Mouse (Mus musculus) liver, embryonic 12.5 days (tissue): ENCODE data around the gene Gm28729. TPM values are rescaled to one million over a fixed set of nuclear protein-coding genes. Genes with fewer than 3 reads are reported as not detected.
"Not testable (repeated sequence)": the region's sequence is repeated elsewhere in the genome, so short reads cannot be mapped to it uniquely, and the experiment has no call there.

ENCODE experiments used
- ATAC-seq: fragments of 200-750 bp; cut with Nextera tagmentation; 2 replicates; pipeline ENCODE4 v1.8.0; 2017; ENCODE audit warnings: moderate number of reproducible peaks, mild to moderate bottlenecking, moderate library complexity
- H3K27ac ChIP-seq: fragments of 300-500 bp; sonication (generic); 2 replicates; pipeline ENCODE4 v1.5.1; 2016; ENCODE audit warnings: mild to moderate bottlenecking
- H3K27me3 ChIP-seq: fragments of 300-500 bp; sonication (generic); replicated peaks from 2 replicates; pipeline ENCODE4 v1.6.1; 2016; ENCODE audit warnings: mild to moderate bottlenecking, moderate library complexity
- H3K36me3 ChIP-seq: fragments of 300-500 bp; sonication (generic); 2 replicates; pipeline ENCODE4 v1.6.1; 2016; ENCODE audit warnings: mild to moderate bottlenecking, moderate library complexity
- H3K4me1 ChIP-seq: fragments of 300-500 bp; sonication (generic); 2 replicates; pipeline ENCODE4 v1.6.1; 2016
- H3K4me2 ChIP-seq: fragments of 300-500 bp; sonication (generic); 2 replicates; pipeline ENCODE4 v1.6.1; 2016; ENCODE audit warnings: mild to moderate bottlenecking, moderate library complexity
- H3K4me3 ChIP-seq: fragments of 300-500 bp; sonication (generic); 2 replicates; pipeline ENCODE4 v1.5.1; 2016; ENCODE audit warnings: mild to moderate bottlenecking, moderate library complexity
- H3K9ac ChIP-seq: fragments of 300-500 bp; sonication (generic); 2 replicates; pipeline ENCODE4 v1.6.1; 2016; ENCODE audit warnings: mild to moderate bottlenecking, moderate library complexity
- H3K9me3 ChIP-seq: fragments of 300-500 bp; sonication (generic); replicated peaks from 2 replicates; pipeline ENCODE4 v1.6.1; 2016; ENCODE audit warnings: mild to moderate bottlenecking, moderate library complexity
- WGBS: fragments of 180-500 bp; shearing (Covaris S2); methylation state at CpG from one replicate; pipeline ENCODE4 v1.1.7; 2016; ENCODE audit not compliant: insufficient replicate concordance; 5-methylcytosine and 5-hydroxymethylcytosine counted together
- polyA plus RNA-seq: library from polyadenylated mRNA; unstranded; fragments of >200 nt; fragmentation: Nextera tagmentation; extraction: Ambion mirVana; gene quantifications from 2 replicates; pipeline ENCODE4 v1.2.1, GENCODE M21; 2016

Gm28729 gene
- polyA plus RNA-seq, 1 experiment from 2014 or later: not detected

- 28% methylated on average over 34 of the region's 37 CpGs for WGBS
Observed at GRCm38 (mm10) chr9:96536895-96537614, 12.0 kb upstream of the Gm28729 start.

GRCm38 (mm10) chr9:96536093-96536492 lies 11.0 kb upstream of the Gm28729 start:
- H3K27me3 ChIP-seq, H3K36me3 ChIP-seq, H3K27ac ChIP-seq, H3K9me3 ChIP-seq, H3K9ac ChIP-seq, H3K4me3 ChIP-seq: not testable (repeated sequence)
- peak; percentile 8; the same call in 1 of the 2 replicates for ATAC-seq
- peak overlapping the region; percentile 84; the same call in 1 of the 2 replicates for H3K4me2 ChIP-seq
- WGBS: 71% methylated on average over 4 of the region's 4 CpGs
- peaks cover 18% of the 10 kb centered on the region for H3K4me1 ChIP-seq

More at GRCm38 (mm10) chr9:96536895-96537614, 12.0 kb upstream of the Gm28729 start:
- Histone ChIP-seq H3K9ac (peak overlapping the region; percentile 70), H3K36me3 (peaks cover 7% of the 10 kb centered on the region), H3K4me1 (peaks cover 18% of the 10 kb centered on the region), H3K9me3 (no peaks in the 10 kb centered on the region), H3K4me2 (peak overlapping the region; percentile 84), H3K27ac (peak overlapping the region; percentile 32; the same call in 1 of the 2 replicates), H3K27me3 (no peaks in the 10 kb centered on the region), H3K4me3 (peak overlapping the region; percentile 58)
- ATAC-seq: peak; percentile 81

GRCm38 (mm10) chr9:96535431-96535830 lies 10.4 kb upstream of the Gm28729 start:
- H3K27me3 ChIP-seq: no peaks in the 10 kb centered on the region
- no peak overlapping the region for H3K4me3 ChIP-seq
- no peak overlapping the region for H3K4me2 ChIP-seq
- WGBS: 73% methylated on average over 6 of the region's 6 CpGs
- peaks cover 18% of the 10 kb centered on the region for H3K4me1 ChIP-seq
- H3K27ac ChIP-seq: no peak overlapping the region
- H3K9me3 ChIP-seq: no peaks in the 10 kb centered on the region
- no peak overlapping the region for H3K9ac ChIP-seq
- no peaks in the 10 kb centered on the region for H3K36me3 ChIP-seq
- no peak for ATAC-seq

GRCm38 (mm10) chr9:96534256-96534655 lies 9.2 kb upstream of the Gm28729 start:
- WGBS: 70% methylated on average over 4 of the region's 4 CpGs
- Histone ChIP-seq H3K27ac (no peak overlapping the region), H3K4me2 (no peak overlapping the region), H3K4me1 (peaks cover 18% of the 10 kb centered on the region), H3K4me3 (no peak overlapping the region), H3K9me3 (no peaks in the 10 kb centered on the region), H3K36me3 (no peaks in the 10 kb centered on the region), H3K9ac (no peak overlapping the region), H3K27me3 (no peaks in the 10 kb centered on the region)
- no peak for ATAC-seq

- Histone ChIP-seq H3K4me1 (peaks cover 14% of the 10 kb centered on the region), H3K27me3 (no peaks in the 10 kb centered on the region), H3K4me3 (no peak overlapping the region), H3K36me3 (no peaks in the 10 kb centered on the region), H3K4me2 (no peak overlapping the region), H3K27ac (no peak overlapping the region), H3K9me3 (no peaks in the 10 kb centered on the region), H3K9ac (no peak overlapping the region)
- 69% methylated on average over 6 of the region's 6 CpGs for WGBS
- ATAC-seq: no peak
Observed at GRCm38 (mm10) chr9:96533476-96533875, 8.4 kb upstream of the Gm28729 start.

GRCm38 (mm10) chr9:96532531-96532930 lies 7.5 kb upstream of the Gm28729 start:
- WGBS: 66% methylated on average over 4 of the region's 4 CpGs
- ATAC-seq: no peak

DNA sequence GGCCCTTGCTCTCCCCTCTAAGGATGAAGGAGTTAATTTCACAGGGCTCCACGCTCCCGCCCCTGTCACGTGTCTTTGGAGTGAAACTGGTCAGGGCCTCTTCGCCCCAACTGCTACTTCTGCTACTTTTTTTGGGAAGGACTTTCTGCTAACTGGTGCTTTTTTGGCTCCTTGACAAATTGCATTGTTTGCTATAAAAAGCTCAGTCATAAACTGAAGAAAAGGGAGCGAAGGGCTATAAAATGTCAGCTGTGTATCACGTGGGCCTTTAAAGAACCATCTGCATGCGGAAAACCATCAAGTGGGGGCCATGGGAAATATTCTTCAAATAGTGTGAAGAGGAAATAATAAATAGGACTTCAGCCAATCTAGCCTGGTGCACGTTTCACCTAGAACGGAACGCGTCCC lies 5.6 kb upstream of the Gm28729 start:
- H3K4me1 ChIP-seq: peaks cover 6% of the 10 kb centered on the region; the same call in 1 of the 2 replicates
- H3K9me3 ChIP-seq: no peaks in the 10 kb centered on the region
- ATAC-seq: no peak
- no peak overlapping the region for H3K4me2 ChIP-seq
- H3K27me3 ChIP-seq: no peaks in the 10 kb centered on the region
- WGBS: 67% methylated on average over 11 of the region's 11 CpGs
- no peaks in the 10 kb centered on the region for H3K36me3 ChIP-seq
- no peak overlapping the region for H3K27ac ChIP-seq
- H3K9ac ChIP-seq: no peak overlapping the region
- H3K4me3 ChIP-seq: no peak overlapping the region

More at GRCm38 (mm10) chr9:96532531-96532930, 7.5 kb upstream of the Gm28729 start:
- Histone ChIP-seq H3K9me3 (no peaks in the 10 kb centered on the region), H3K9ac (no peak overlapping the region), H3K4me1 (peaks cover 13% of the 10 kb centered on the region), H3K27me3 (no peaks in the 10 kb centered on the region), H3K27ac (no peak overlapping the region), H3K4me3 (no peak overlapping the region), H3K4me2 (no peak overlapping the region), H3K36me3 (no peaks in the 10 kb centered on the region)

DNA sequence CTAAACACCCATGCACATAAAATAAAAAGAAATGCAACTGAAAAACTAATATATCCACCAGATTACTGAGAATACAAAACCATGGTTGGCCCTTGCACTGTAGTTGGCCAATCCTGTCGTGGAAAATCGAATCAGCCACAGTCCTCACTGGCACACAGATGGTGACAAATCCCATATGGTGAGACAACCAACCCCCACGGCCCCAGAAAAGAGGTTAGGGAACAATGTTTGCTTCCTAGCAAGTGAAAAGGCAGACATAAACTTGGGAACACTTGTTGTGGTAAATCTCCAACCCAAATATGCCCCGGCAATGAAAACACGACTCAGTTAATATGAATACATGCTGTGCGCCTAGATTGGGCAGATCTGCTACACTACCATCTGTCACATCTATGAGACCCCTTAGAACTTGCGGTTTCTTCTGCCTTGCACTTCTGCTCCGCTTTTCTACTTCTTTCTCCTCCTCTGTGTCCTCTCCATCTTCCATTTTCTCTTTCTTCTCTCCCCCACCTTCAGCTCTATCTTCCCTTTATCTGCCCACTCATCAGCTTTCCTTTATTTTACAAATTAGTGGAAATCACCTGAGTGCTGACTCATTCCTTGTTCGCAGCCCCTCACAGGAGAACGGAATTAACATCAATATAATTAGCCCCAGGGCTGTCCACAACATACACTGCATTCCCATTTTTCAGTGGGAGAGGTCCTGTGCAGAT lies 5.1 kb upstream of the Gm28729 start:
- Histone ChIP-seq H3K4me2 (no peak overlapping the region), H3K27me3 (no peaks in the 10 kb centered on the region), H3K9me3 (no peaks in the 10 kb centered on the region), H3K9ac (no peak overlapping the region), H3K36me3 (no peaks in the 10 kb centered on the region), H3K27ac (no peak overlapping the region), H3K4me3 (no peak overlapping the region), H3K4me1 (peaks cover 6% of the 10 kb centered on the region; the same call in 1 of the 2 replicates)
- no peak for ATAC-seq
- WGBS: 67% methylated on average over 10 of the region's 10 CpGs

GRCm38 (mm10) chr9:96526011-96526410 lies 947 bp upstream of the Gm28729 start:
- no peak overlapping the region for H3K4me2 ChIP-seq
- no peak overlapping the region for H3K27ac ChIP-seq
- H3K36me3 ChIP-seq: no peaks in the 10 kb centered on the region
- peaks cover 12% of the 10 kb centered on the region; the same call in 1 of the 2 replicates for H3K4me1 ChIP-seq
- 46% methylated on average over 4 of the region's 4 CpGs for WGBS
- no peaks in the 10 kb centered on the region for H3K9me3 ChIP-seq
- no peak overlapping the region for H3K4me3 ChIP-seq
- no peaks in the 10 kb centered on the region for H3K27me3 ChIP-seq
- ATAC-seq: no peak
- no peak overlapping the region for H3K9ac ChIP-seq

DNA sequence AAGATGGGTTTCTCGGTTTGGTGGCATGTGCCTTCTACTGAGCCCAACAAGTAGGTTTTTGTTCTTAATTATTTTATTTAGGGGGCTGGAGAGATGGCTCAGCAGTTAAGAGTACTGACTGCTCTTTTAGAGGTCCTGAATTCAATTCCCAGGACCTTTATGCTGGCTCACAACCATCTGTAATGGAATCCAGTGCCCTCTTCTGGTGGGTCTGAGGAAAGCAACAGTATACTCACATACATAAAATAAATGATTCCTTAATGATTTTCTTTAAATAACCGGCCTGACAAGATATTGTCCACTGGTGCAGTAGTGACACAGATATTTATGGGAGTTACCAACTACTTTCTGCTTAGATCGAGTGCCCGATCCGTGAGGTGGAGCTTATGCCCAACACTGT lies 1.9 kb downstream of the Gm28729 start:
- Histone ChIP-seq H3K4me1 (peaks cover 12% of the 10 kb centered on the region; the same call in 1 of the 2 replicates), H3K4me3 (no peak overlapping the region), H3K4me2 (no peak overlapping the region), H3K9me3 (no peaks in the 10 kb centered on the region), H3K9ac (no peak overlapping the region), H3K27ac (no peak overlapping the region), H3K27me3 (no peaks in the 10 kb centered on the region), H3K36me3 (no peaks in the 10 kb centered on the region)
- no peak for ATAC-seq
- 66% methylated on average over 5 of the region's 5 CpGs for WGBS

GRCm38 (mm10) chr9:96521574-96521973 lies 3.5 kb downstream of the Gm28729 start:
- not testable (repeated sequence) for H3K9ac ChIP-seq, ATAC-seq, H3K27ac ChIP-seq, H3K9me3 ChIP-seq, H3K36me3 ChIP-seq, H3K4me2 ChIP-seq, H3K4me3 ChIP-seq, H3K27me3 ChIP-seq
- peaks cover 25% of the 10 kb centered on the region for H3K4me1 ChIP-seq
- whole genome bisulfite sequencing: 47% methylated on average over 2 of the region's 2 CpGs

DNA sequence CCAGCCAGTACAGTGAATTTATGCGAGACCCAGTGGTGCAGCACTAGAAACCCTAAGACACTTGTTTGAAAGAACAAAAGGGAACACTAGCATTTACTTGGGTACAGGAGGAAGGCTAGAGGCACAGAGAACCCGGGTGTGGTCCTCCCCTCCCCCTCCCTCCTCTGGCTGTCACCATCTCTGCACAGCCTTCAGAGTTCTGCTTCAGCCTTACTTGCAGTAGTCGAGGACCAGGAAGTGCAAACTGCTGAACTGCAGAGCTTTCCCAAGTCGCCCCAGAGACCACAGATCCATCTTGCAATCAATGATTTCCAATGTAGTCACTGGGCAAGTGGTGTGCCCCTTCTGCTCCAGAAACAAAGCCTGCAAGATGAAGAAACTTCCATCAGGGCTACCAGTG lies 7.6 kb downstream of the Gm28729 start:
- Histone ChIP-seq H3K4me2 (no peak overlapping the region), H3K27ac (no peak overlapping the region), H3K9me3 (no peaks in the 10 kb centered on the region), H3K4me1 (peaks cover 49% of the 10 kb centered on the region), H3K27me3 (no peaks in the 10 kb centered on the region), H3K36me3 (no peaks in the 10 kb centered on the region), H3K9ac (no peak overlapping the region), H3K4me3 (no peak overlapping the region)
- ATAC-seq: no peak
- 20% methylated on average over 4 of the region's 4 CpGs for WGBS
